Mouse (Mus musculus): ENCODE data around the gene Flnb.

Flnb gene

DNA sequence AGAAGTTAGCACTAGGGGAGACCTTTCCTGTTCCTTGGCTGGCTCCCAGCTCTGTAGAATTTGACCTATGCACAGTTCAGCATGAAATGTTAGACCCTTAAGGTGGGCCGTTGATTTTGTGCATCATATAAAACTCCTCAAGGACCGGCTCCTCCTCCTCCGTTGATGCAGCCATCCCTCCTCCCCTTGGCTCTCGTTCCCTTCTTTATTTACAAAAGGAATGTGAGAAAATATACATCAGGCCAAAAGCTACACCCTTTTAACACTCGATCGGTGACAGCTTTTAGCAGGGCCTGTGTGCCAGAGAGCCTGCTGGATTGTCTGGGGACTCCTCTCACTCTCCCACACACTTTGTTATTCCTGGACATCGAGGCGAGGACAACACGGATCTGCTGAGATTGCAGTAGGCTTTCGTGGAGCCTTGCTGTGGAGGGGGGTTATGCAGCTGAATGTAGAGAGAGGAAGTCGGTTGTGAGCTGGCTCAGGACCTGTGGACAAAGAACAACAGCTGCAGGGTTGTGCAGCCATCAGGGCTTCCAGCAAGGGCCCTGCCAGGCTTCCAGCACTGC is 82.8 kb downstream of the Flnb start:
- DNase-seq (ENCODE audit: low spot score), result peak; percentile 18

DNA sequence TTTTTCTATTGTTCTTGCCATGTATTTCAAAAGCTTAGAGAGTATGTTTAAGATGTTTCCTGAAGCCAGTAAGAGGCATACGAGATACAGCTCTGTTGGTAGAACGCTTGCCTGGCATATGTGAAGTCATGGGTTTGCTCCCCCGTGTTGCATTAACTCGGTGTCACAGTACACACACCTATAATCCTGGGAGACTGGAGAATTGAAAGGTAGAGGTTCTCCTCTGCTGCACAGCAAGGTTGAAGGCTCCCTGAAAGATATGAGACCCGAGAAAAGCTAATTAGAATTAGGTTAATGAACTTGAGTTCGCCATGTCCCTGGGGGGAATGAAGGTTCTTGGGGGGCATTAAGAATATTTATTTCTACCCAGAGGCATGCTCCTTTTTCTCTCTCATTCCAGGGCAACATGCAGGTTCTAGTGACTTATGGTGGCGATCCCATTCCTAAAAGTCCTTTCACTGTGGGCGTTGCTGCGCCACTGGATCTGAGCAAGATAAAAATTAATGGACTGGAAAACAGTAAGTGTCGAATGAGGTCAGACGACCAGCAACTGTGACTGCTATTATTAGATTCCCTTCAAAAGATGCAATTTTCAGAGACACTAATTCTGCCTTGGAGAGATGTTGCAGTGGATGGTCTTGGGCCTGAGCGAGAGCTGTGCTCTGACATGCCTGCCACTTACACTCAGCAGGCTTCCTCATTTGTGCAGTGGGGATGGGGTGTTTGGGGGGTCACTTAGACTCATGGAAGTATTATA is 83.9 kb downstream of the Flnb start:
- no peak for DNase-seq (ENCODE audit: low spot score)

DNA sequence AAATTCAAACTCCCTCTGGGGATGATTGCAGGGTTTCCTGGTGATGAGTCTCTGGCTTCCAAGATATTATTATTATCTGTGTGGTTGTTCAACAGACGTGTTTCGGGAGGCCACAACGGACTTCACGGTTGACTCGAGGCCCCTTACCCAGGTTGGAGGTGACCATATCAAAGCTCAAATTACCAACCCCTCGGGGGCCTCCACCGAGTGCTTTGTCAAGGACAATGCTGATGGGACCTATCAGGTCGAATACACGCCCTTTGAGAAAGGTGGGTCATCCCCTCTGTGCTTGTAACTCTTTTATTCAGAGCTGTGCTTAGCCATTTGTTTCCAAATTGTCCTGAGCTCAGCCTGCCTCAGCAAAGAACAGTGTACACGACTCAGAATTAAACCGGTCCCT is 89.3 kb downstream of the Flnb start:
- no peak for DNase-seq (ENCODE audit: low spot score)

DNA sequence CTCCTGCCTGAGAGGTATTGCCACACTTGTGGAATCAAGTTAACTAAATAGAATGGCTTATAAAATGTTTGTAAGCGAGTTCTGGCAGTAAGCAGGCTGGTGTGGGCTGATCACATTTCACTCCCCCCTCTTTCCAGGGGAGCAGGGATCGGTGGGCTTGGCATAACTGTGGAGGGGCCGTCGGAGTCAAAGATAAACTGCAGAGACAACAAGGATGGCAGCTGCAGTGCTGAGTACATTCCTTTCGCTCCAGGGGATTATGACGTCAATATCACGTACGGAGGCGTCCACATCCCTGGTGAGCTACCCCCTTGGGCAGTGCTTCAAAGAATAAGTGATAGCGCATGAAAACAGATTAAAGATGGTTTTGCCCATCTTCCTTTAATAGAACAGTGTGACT is 91.7 kb downstream of the Flnb start:
- no peak for DNase-seq (ENCODE audit: low spot score)

DNA sequence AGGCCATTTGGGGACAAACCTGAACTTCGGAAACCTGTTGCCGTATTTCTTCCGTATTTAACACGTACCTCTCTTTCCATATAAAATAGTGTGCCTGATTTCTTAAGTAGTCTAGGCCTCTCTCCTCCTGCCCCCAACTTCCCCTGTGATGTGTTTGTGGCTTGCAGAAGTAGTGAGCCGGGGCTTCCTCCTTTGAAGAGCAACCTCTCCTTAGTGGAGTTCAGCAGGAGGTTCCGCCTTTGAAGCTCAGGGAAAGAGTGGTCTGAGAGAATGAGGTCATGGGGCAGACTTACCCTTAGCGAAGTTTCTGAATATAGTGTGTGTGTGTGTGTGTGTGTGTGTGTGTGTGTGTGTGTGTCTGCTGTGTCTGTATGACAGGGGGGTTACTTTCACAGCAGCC is 96.1 kb downstream of the Flnb start:
- no peak for DNase-seq (ENCODE audit: low spot score)

DNA sequence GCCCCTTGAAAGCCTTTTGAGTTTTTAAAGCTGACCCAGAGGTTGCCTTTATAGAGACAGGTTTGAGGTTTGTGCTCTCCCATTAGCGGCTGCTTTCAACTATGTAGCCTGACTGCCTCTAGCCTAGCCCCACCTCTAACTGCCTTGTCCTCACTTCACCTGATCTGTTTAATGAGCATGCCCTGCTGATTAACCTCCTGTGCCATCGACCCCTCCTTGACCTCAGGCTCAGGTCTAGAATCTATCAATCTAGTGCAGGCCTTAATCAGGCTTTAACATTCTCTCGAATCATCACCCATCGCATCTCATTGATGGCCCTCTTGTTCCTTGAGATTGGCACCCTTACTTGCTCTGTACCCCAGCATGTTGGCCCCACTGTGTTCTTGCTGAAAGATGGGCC is 96.7 kb downstream of the Flnb start:
- no peak for DNase-seq (ENCODE audit: low spot score)

DNA sequence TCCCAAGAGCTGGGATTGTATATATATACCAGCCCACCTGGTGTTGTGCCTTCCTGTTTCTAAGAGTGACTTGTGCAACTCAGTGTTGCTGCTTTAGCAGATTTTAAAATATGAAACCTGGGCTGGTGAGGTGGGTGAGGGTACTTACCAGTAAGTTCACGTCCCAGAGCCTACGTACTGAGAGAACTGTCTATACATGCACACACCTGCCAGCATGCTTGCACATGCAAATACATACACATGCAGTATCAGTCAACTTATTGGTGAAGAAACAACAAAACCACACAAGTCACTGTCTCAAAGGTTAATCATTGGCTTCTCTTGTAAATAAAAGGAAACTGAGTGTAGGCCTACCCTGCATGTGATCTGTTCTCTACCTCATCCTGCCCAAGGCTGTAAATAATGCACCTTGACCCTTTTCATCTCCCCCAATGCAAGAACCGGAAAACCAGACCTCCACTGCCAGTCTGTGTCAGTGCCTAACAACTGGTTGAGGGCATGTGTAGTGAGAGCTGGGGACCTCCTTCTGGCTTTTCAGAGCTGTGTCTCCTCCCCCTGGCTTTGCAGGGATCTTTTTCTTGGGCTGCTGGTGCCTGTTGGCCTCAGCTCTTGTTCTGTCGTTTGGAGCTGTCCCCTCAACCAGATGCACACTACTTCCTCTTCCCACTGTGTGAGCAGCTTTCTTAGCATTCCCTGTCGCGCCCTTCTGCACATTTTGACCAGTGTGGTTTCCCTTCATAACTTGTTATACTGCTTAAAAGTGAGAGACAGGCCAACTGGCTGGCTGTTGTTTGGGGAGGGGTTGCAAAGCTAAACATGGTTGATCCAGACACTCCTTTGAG is 100.6 kb downstream of the Flnb start:
- DNase-seq (ENCODE audit: low spot score), result no peak

DNA sequence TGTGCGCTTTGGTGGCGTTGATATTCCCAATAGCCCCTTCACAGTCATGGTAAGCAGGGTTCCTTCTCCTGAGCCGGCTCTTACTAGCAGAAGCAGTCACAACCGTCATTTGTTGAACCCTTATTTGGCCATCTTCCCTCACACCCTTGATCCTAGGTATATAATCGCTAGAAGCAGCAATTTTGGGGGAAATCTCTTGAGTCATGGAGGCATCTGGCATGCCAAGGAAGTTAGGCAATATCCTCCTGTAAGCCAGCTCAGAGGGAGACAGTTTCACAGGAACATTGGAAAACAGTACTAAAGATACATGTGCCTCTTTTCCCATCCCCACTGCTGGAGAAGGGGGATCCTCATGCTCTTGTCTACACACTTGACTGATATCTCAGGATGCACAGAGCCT is 101.6 kb downstream of the Flnb start:
- DNase-seq (ENCODE audit: low spot score), result no peak

DNA sequence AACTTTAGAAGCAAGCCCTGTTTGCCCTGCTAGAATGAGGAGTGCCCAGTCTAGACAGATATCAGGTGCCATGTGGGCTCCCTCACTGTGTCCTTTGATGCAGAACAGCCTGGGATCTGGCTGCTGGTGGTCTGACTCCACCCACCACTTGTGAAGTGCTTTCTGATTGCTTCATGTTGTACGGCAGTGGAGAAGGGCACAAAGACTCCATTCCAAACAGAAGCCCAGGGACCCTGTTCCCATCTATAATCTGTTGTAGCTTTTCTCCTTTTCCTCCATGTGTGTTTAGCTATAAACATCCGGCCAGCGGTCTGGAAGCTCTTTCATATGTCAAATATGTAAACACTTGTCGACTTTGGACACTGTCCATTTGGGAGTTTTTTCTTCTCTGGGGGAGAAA is 102.2 kb downstream of the Flnb start:
- DNase-seq (ENCODE audit: low spot score), result no peak

DNA sequence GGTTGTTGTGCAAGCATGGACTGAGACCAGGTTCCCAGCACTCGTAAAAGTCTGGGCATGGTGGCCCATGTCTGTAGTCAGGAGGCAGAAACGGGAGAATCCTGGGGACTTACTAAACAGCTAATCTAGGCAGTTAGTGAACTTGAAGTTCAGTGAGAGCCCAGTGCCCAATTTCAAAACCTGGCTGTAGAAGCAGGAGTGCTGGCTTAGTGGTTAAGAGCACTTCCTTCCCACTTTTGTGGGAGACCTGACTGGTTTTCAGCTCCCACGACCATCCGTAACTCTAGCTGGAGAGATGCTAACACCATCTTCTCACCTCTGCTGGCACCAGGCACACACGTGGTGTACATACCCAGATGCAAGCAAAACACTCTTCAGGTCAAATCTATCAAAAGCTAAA is 103.7 kb downstream of the Flnb start:
- DNase-seq (ENCODE audit: low spot score), result no peak

DNA sequence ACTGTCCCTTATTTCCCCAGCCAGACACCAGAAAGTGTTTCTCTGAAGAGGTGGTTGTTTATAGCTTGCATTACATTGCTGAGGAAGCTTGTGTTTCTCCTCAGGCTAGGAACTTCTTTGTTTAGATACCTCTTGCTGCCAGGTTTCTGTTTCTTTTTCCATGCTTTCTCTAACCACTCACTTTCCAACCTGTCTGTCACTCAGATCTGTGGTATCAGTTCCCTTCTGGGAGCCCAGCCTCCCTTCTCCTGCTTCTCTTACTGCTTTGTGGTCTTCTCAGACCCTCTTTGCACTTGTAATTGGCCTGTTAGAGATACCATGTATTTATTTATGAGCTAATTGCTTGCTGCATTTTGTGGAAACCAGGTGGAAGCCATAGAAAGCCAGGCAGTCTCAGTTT is 105.9 kb downstream of the Flnb start:
- no peak for DNase-seq (ENCODE audit: low spot score)

DNA sequence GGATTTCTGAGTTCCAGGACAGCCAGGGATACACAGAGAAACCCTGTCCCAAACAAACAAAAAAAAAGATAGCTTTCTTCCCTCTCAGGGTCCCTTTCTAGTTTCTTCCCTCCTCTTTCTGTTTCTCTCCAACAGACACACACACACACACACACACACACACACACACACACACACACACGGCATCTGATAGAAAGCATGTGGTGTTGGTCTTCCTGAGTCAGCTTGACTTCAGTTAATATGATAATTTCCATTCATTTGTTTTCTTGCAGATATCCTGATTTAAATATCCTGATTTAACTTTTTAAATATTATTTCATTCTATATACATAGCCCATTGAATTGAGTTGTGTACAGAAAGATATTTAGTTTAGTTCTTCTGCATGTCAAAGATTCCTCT is 110.6 kb downstream of the Flnb start:
- no peak for DNase-seq (ENCODE audit: low spot score)

DNA sequence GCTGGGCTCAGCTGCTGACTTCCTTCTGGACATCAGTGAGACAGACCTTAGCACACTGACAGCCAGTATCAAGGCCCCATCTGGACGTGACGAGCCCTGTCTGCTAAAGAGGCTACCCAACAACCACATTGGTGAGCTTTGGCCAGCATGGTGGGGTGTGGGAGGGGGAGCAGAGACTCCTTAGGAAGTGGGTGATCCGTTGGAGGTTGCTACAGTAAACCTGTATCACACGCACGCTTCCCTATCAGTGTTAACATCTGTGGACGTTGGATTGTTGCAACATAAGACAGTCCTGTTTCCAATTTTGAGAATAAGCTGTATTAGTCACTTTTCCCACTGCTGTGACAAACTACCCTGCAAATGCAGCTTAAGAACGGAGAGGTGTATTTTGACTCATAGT is 111.3 kb downstream of the Flnb start:
- no peak for DNase-seq (ENCODE audit: low spot score)

DNA sequence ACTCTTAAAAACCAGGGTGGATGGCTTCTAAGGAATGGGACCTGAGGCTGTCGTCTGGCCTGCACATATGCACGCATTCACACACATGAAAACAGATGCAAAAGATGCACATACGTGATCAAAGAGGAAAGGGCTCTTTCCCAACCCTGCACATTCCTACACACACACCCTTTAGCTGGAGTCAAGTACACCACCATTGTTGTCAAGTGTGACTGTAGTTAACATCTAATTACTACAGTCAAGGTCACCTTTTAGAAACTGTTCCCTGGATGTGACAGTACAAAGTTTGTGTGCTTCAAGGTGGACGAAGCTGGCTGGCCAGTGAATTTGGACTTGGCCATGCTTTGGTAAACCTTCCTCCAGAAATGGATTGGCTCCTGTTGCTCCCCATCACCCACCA is 114.4 kb downstream of the Flnb start:
- DNase-seq (ENCODE audit: low spot score), result no peak

DNA sequence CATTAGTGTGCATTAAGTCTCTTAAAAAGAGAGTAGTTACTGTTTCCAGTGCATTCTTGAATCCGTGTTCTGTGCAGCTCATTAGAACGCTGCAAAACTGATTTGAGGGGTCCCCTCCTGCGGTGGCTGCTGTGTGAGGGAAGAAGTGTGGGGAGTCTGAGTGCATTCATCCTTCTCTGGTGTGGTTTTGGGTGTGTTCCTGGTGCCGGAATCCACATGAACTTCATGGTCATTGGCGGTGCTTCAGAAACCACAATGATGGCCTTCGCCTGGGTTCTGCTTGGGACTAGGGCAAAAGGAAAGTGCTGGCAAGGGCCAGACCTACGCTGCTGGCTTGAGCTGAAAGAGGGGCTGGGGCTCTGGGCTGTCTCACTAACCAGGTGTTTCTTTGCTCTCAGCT is 116.4 kb downstream of the Flnb start:
- peak; percentile 21 for DNase-seq (ENCODE audit: low spot score)

DNA sequence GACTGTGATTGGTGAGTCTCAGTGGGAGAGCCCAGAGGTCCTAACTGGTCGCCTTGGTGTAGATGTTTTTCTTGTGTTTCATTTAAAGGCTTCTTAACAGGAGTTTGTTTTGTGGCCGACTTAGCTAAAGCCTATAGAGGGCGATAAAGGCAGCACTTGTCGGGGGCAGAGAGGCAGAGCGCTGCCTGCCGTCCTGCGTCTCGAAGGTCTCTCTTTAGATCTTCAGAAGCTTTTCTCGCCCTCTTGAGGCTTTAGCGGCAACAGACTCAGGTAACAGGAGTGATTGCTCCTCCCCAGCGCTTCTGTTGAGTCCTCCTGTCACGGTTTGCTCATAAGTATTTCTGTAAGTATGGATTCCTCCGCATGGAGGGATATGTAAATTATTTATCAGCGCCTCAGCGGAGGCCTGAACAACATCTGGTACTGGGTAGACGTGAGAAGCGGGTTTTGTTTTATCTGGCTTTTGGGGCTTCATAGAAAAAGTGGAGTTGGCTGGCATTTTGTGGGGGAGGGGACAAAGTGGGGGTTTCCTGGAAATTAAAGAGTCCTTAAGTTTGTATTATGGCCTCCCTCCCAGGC is 119.4 kb downstream of the Flnb start:
- DNase-seq (ENCODE audit: low spot score), result peak; percentile 30

DNA sequence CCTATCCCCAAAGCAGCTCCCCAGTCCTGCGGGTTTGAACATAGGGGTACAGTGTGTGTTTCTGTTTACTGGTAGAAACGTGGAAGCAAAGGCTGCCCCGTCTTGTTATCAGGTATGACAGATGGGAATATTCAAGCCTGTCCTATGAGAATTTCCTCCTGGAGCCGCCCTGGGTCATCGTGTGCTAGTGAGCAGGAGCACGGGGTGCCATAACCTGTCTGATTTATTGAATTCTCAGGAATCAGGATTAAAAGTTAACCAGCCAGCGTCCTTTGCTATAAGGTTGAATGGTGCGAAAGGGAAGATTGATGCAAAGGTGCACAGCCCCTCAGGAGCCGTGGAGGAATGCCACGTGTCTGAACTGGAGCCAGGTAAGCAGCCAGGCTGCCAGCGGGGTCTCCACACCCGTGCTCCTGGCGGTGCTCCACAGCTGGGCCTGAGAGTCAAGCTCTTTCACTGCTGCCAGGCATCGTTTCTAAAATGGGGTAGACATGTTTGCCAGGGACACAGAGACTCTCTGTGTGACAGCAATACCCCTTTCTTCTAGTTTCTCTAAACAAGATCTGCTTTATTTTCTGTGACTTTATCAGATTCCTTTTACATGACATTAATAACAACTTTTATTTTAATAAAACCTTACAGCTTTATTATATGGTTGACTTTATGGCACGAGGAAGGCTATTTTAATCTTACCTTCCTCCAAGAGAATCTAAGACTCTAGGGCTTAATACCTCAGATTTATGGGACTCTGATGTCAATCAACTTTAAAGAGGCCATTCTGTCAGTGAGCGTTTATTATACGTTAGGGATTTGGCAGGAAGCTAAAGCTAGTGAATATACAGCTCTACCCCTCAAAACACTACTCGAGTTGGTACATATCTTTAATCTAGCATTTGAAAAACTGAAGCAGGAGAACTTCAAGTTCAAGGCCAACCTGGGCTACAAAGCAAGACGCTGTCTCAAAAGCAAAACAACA is 121.3 kb downstream of the Flnb start:
- DNase-seq (ENCODE audit: low spot score), result peak; percentile 51

DNA sequence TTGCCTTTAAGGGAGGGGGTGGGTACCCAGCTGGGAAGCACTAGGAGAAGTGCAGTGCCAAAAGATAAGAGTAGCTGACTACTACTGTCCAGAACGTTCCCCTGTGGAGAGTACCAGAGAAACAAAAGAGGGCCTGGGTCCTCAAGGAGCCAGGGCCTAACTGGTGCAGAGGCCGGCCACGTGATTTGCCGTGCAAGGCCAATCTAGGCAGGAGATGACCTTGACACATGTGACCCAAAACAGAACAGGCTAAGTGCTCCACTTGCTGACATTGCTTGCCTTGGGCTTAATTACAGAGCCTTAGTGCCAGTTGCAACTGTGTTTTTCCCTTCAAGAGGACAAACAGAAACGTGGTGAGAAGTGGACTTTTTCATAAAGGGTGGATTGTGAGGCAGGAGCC is 123.7 kb downstream of the Flnb start:
- DNase-seq (ENCODE audit: low spot score), result no peak

DNA sequence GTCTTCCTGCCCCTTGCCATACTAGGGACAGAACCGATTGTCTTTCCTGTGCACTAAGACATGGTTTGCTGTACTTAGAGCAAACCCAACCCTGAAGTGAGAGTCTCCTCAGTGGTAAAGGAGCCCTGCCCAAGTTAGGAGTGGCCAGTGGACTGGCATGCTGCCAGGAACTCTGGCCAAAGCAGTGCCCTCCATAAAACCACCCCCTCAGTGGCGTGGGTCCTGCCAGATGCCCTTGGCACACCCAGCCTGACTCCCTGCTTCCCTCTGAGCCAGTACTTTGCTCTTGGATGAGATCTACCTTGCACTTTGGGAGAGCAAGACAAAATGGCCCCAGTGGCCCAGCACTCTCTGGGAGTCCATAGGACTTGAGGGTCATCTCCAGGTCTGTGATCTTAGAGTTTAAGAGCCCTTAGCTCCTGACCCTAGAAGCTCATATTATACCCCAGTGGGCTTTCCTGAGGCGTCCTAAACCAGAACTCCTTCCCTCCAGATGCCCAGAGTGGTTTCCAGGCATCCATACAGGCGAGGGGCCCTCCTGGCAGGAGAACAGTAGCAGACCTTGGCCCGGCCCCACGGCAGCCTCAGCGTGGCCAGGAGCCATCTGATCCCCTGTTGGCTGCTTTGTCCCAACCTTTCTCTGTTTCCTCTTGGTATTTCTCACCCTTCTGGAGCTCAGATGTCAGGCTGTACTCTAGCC is 125.5 kb downstream of the Flnb start:
- DNase-seq (ENCODE audit: low spot score), result peak; percentile 66

DNA sequence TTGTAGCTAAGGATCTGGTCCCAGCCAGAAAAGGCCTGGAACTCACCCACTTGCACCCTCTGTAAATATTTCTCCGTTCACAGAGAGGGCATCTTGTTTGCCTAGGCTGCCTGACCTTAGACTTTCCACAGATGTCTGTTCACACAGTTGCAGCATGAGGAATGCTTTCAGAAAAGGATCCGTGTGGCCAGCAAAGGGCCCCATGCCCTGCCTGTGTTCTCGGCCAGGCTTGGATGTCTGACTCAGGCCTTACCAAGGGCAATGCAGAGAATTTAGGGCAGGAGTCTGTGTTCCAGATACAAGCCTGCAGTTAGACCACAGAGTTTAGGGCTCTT is 126.0 kb downstream of the Flnb start:
- no peak for DNase-seq (ENCODE audit: low spot score)

DNA sequence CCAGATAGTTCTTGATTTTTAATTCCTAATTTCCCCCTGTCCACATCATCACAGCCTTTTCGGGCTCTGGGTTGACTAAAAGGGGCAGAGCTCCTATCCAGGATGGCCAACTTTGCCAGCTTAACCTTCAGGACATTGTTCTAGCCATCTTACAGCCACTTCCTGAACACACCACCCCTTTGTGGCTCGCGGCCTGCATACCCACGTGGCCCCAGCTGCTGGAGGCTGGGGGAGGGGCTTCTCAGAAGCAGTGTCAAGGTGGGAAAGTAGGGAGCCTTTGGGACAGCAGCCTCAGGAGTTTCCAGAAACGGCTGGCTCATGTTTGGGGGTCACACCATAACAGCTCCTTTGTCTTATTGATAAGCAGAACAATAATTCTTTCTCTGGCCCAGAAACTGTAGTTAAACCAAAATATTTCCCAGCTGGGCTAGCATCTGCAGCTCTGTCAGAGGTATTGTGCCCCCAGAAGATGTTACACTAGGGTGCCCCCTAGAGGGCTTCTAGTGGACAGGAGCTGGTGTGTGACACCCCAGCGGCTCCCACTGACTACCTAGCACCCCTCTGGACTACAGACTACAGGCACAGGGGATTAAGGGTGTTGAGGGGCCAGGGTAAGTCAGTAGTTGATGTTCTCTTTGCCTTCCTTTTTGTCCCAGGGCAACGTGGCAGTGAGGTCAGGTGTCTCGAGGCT is 126.7 kb downstream of the Flnb start:
- DNase-seq (ENCODE audit: low spot score), result no peak

Measured in ovary, postnatal 36 days (tissue).